Mouse (Mus musculus) CH12.LX (cell line): ENCODE results near the gene Fam92b.

Source experiments
- CTCF ChIP-seq, 2 experiments: IDR thresholded peaks in 1 of 2; conservative IDR thresholded peaks in 1 of 2; 2 replicates each; pipeline ENCODE4 v1.5.1; 2011 to 2012; ENCODE audit warnings: low read depth in 2 of 2, low read length in 2 of 2, improper control_type of control experiment in 1 of 2, inconsistent platforms in 1 of 2, mild to moderate bottlenecking in 1 of 2, moderate library complexity in 1 of 2
- MYC ChIP-seq: IDR thresholded peaks from 2 replicates; pipeline ENCODE4 v1.6.1; 2011; ENCODE audit warnings: low read depth, mild to moderate bottlenecking, improper control_type of control experiment, low read length
- POLR2A ChIP-seq: IDR thresholded peaks from 2 replicates; pipeline ENCODE4 v1.6.1; 2011; ENCODE audit warnings: low read depth, mild to moderate bottlenecking, improper control_type of control experiment, low read length
- USF1 ChIP-seq: IDR thresholded peaks from 2 replicates; pipeline ENCODE4 v1.6.1; 2014; ENCODE audit warnings: low read depth, mild to moderate bottlenecking, inconsistent platforms, low read length, improper control_type of control experiment

- TF ChIP-seq CTCF (conservative IDR thresholded peaks at IDR 0.05 in 1 of 2, IDR thresholded peaks at IDR 0.05 in 1 of 2; ENCODE audit: low read depth in 2 of 2, low read length in 2 of 2) (no peak), MYC (no peak), POLR2A (no peak), USF1 (no peak)
Measured at GRCm38 (mm10) chr8:120173195-120173594, 4.1 kb downstream of the Fam92b start.
